Mouse (Mus musculus): ENCODE results near the gene Plekha3.
A peak's percentile ranks its signal among the peaks of the same experiment; 100 is the strongest.

Gene Plekha3

DNA sequence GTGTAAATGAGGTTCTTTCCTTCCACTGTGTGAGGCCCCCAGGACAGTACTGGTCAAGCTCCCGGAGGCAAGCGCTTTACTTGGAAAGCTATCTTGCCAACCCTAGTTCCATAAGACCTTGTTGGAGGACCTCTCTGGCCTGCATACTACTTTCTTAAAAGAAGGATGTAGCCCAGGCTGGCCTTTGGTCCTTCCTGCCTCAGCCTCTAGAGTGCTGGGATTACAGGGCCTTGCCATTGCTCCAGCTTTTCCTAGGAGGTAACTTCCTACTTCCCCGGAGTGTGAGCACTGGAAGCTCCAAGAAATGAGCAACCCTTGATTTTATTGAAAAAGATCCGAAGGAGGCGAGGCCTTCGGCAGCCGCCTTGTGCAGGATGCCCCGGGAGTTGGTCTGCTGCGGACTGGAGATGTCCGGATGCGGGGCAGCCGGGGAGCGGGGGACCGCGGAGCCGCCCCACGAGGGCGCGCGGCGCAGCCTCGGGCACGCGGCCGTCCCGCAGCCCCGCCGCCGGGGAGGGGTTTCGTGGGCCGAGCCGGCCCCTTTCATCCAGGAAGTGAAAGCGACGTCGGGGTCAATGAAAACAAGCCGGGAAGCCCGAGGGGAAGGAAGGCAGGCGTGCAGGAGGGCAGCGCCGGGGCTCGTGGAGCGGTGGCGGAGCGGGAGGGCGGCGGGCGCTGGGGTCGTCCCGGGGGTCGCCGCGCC, at the start of gene Plekha3:
Gene Plekha3 (plus strand): TSS at position 557 of the 703 bp plus-strand sequence.
- peak; percentile 86 for DNase-seq (ENCODE audit: low spot score)

- no peak for DNase-seq (ENCODE audit: low spot score)
Measured at GRCm38 (mm10) chr2:76630293-76630692, 44.8 kb upstream of the Plekha3 start.

DNA sequence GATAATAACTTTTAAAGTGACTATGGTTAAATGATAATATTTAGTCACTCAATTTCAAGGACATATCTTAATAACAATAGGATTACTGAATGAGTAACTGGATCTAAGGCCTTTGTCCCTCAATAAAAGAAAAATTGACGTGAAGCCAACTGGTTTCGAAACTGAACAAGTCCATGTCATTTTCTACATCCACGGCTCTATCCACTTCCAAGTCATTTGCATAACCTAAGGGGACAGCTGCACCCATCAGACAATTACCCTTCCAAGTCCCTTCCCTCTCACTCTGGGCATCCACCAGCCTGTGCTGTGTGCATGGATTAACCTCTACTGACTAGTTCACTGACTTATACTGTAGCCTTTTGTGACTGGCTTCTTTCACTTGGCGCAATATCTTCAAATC, 43.5 kb upstream of the Plekha3 start:
- no peak for DNase-seq (ENCODE audit: low spot score)

- no peak for DNase-seq (ENCODE audit: low spot score)
Measured at GRCm38 (mm10) chr2:76639637-76640036, 35.4 kb upstream of the Plekha3 start.

DNA sequence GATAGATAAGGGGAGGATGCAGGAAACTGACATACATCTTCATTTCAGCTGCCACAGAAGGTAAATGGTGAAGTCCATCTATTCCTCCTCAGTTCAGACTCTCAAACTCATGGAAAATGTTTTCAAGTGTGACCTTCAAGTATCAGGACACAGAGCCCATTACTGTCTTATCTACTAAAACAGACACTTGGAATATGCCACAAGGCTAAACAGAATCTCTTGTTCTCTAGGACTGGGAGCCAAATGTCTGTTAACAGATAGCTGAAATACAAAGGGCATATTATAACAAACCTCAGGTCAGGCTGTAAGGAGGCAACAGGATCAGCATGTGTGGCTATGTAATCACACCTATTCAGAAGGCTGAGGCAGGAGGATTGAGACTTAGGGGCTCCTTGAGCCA, 31.3 kb upstream of the Plekha3 start:
- DNase-seq (ENCODE audit: low spot score) = no peak

GRCm38 (mm10) chr2:76647441-76647869, 27.6 kb upstream of the Plekha3 start:
- no peak for DNase-seq (ENCODE audit: low spot score)

DNA sequence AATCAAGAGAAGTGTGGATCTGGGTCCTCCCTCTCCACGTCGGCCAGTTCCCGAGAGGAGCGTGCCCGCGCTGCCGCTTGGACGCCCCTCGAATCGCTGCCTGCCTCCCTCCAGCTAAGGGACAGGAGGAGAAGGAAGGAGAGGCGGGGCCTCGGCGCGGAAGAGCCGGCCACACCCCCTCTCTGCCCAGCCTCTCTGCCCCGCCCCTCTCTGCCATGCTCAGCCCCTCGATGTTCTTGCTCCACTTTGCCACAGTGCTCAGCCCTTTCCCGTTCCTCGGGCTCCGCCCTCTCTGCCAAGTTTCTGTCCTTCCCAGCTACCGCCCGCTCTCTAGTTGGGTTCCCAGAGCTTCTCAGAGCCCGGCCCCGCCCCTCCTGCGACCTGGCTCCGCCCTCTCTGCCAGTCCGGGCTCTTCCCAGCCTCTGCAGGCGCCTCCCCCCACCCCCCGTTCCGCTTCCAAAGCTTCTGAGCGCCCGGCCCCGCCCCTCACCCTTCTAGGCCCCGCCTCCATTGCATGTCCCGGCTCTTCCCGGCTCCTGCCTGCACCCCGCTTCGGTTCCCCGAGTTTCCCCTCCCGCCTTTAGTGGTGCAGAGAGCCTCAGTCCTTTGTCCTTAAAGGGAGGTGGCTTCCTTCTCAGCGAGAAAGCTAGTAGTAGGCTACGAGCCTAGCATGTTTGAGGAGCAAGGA, 27.1 kb upstream of the Plekha3 start, which contains the start of the genes Prkra and Pjvk:
Gene Prkra (minus strand): TSS at position 133 of the 688 bp plus-strand sequence.
Gene Pjvk (plus strand): TSS at position 594 of the 688 bp plus-strand sequence.
- DNase-seq (ENCODE audit: low spot score) = peak; percentile 96

GRCm38 (mm10) chr2:76648666-76649141, 26.4 kb upstream of the Plekha3 start:
- DNase-seq (ENCODE audit: low spot score) = no peak

- no peak for DNase-seq (ENCODE audit: low spot score)
Measured at GRCm38 (mm10) chr2:76653070-76653469, 22.0 kb upstream of the Plekha3 start.

DNA sequence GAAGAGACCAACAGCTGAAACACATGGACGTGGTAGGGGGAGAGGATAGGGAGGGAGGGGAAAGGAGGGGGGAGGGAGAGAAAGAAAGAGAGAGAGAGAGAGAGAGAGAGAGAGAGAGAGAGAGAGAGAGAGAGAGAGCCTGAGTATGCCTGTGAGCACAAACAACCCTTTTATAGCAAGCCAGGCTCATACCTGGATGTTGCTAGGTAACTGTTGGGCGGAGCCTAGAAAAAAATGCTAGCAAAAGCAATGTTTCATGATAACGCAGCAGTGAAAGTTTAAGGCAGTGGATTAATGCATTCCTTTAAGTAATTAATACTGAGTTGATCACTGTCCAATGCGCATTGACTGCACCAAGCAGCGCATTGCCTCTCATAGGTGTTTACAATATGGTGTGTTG, 20.4 kb upstream of the Plekha3 start:
- no peak for DNase-seq (ENCODE audit: low spot score)

- no peak for DNase-seq (ENCODE audit: low spot score)
Measured at GRCm38 (mm10) chr2:76655444-76655843, 19.6 kb upstream of the Plekha3 start.

GRCm38 (mm10) chr2:76655982-76656381, 19.1 kb upstream of the Plekha3 start:
- DNase-seq (ENCODE audit: low spot score) = no peak

- DNase-seq (ENCODE audit: low spot score) = no peak
Measured at GRCm38 (mm10) chr2:76658551-76658950, 16.5 kb upstream of the Plekha3 start.

DNA sequence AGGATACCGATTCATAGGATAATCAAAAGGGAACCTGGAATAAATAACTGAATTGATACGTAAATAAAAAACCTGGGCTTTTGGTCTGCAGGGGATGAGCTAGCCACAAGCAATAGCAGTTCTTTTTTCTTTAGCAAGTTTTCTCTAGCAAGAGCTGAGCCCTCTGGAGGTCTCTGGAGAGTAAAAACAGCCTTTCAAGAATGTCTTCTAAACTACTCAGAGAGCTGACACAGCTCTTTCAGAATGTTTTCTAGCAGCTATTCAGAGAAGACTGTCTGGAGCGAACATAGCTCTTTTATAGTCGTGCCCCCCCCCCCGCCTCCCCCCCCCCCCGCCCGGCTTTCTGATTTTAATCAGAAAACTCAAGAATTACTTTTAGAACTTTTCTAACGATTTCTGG, 15.7 kb upstream of the Plekha3 start:
- no peak for DNase-seq (ENCODE audit: low spot score)

DNA sequence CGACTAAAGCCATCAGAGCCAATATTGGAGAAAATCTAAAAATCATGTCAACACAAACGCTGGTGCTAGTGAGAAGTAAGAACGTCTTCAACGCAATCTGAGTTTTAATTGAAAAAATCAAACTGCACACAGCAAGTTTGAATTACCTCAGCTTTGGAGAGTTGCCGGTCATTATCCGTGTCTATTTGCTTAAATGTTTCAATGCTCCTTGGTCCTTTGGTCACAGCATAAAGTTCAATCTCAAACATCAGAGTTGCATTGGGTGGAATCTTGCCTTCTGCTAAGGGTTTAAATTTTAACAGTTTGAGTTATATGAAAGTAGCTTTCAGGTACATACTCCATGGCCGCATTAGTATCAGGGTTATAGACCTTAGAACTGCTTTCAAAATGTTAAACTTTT, 9.6 kb upstream of the Plekha3 start:
- DNase-seq (ENCODE audit: low spot score) = no peak

DNA sequence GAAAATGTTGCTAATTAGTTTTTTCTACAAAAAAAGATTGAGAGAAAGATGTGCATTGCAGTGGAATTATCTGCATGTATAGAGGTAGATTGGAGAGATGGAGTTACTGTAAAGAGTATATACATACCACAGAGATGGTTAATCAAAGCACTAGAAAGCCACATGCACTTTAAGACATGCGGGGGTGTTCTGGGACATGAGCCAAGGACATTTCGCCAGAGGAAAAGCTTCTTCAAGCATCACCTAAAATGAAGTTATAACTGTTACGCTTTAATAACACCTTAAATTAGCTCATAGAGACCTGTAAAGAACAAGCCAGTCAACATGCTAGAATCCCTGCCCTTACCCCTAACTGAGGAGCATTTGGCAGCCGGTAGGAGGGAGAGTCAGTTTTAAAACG, 7.9 kb upstream of the Plekha3 start:
- no peak for DNase-seq (ENCODE audit: low spot score)

DNA sequence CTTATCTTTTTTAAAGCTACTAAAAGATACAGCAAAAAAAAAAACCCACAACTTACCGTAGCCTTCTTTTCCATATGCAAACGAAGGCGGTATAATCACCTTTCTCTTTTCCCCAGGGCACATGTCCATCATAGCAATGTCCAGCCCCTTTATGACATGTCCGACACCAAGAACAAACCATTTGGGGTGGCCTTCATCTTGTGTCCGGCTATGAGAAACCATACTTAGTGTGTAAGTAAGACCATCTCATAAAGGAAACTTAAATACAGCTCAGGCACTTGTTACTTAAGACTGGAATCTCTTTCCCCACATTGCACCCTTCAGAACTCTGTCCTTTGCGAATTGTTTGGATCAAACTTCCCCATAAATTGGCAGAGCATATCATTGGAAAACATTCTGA, 3.4 kb upstream of the Plekha3 start:
- DNase-seq (ENCODE audit: low spot score) = no peak

DNA sequence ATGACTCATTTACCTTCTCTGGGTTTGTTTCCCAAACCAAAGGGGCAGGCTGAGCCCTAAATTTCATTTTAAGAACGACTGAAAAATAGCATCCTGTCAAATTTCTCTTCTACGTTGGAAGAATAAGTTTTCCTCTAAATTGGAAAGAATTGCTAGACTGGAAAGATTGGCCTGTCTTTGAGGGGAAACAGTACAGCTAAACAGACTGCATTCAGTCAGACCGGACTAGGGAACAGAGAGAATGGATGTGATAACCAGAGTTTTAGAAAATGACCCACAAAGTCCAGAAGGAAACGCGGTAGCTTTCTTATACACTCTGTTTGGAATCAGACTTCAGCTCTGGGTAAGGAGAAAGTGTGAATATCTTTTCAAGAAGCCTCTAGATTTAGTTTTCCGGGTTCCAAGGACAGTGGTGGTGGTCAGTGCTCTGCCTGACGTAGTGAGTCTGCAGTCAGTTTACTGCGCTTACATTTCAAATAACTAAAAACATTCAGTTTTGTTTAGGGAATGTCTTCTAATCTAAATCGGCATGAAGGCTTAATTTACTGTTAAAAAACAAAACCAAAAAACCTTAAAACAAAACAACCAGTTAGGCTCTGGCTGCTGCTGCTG, 2.8 kb upstream of the Plekha3 start:
- no peak for DNase-seq (ENCODE audit: low spot score)

- DNase-seq (ENCODE audit: low spot score) = peak; percentile 93
Measured at GRCm38 (mm10) chr2:76672966-76673392, 2.1 kb upstream of the Plekha3 start, which contains the start of gene Fkbp7. Gene Fkbp7, minus strand, starts transcription at chr2:76673116.

DNA sequence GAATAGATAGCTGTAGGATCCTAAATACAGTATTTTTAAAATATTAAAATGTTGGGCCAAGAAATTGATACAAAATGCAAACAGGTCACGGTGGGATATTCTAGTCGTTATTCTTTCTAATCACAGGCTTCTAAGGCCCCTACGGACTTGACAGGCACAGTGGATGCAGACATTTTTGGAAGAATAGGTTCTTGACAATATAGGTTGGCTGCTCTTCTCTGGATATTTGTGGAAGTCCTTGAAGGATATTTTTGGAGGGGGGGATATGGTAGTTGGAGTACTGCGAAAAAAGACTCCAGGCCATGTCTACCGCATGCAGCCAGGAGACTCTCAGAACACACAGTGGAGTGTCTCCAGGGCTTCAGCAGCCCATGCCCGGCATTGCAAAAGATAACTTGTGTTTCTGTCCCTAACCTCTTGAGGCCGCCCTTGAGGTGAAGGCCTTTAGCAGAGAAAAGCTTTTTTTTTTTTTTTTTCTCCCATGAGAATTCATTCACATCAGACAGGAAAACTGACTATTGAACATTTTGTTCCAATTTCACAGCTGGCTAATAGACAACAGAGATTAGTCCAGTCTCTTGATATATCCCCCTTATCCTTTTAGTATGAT, 1.5 kb upstream of the Plekha3 start:
- DNase-seq (ENCODE audit: low spot score) = peak; percentile 45

DNA sequence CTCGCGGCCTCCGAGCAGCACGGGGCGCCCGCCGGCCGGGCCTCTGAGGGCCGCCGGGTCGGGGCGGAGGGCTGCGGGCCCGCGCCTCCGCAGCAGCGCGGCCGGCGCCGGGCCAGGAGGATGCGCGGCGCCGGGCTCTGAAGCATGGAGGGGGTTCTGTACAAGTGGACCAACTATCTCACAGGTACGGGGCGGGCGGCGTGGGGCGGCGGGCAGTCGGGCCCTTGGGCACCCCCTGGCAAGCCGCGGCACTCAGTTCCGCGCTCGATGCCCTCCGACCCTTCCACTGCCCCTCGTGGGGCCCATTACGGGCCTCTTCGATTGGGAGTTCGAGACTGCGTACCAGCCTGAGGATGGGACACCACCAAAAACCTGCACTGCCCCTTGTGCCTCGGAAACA, 370 bp downstream of the Plekha3 start:
- no peak for DNase-seq (ENCODE audit: low spot score)

- no peak for DNase-seq (ENCODE audit: low spot score)
Measured at GRCm38 (mm10) chr2:76675949-76676348, 868 bp downstream of the Plekha3 start.
